Mouse (Mus musculus) hindbrain, embryonic 14.5 days (tissue): ENCODE measurements at regions not wholly inside any gene's neighbourhood (a gene's known extent, or its start where the extent isn't known, plus 50 kb on each side); places are given as distances from the start of the nearest gene placed in this dataset.

Experiments
- ATAC-seq: fragments of 200-750 bp; cut with Nextera tagmentation; 2 replicates; pipeline ENCODE4 v1.8.0; 2017; ENCODE audit warnings: moderate number of reproducible peaks, mild to moderate bottlenecking, moderate TSS enrichment, moderate library complexity; ENCODE audit not compliant: low FRiP score
- DNase-seq: peaks from one replicate; pipeline ENCODE4 v3.0.0-alpha.2; 2015; ENCODE audit warnings: low spot score
- H3K27ac ChIP-seq: fragments of 300-500 bp; sonication (generic); 2 replicates; pipeline ENCODE4 v1.5.1; 2014; ENCODE audit warnings: mild to moderate bottlenecking, moderate library complexity
- H3K27me3 ChIP-seq: fragments of 300-500 bp; sonication (generic); 2 replicates; pipeline ENCODE4 v1.6.1; 2014; ENCODE audit warnings: mild to moderate bottlenecking, low read length, mixed read lengths; ENCODE audit not compliant: control insufficient read depth, insufficient read depth
- H3K36me3 ChIP-seq: fragments of 300-500 bp; sonication (generic); replicated peaks from 2 replicates; pipeline ENCODE4 v1.6.1; 2014; ENCODE audit not compliant: control insufficient read depth, insufficient read depth
- H3K4me1 ChIP-seq: fragments of 300-500 bp; sonication (generic); replicated peaks from 2 replicates; pipeline ENCODE4 v1.6.1; 2014; ENCODE audit warnings: antibody characterized with exemption, low read length, mixed read lengths; ENCODE audit not compliant: control insufficient read depth, insufficient read depth
- H3K4me2 ChIP-seq: fragments of 300-500 bp; sonication (generic); replicated peaks from 2 replicates; pipeline ENCODE4 v1.6.1; 2014; ENCODE audit warnings: mild to moderate bottlenecking, moderate library complexity
- H3K4me3 ChIP-seq: fragments of 300-500 bp; sonication (generic); replicated peaks from 2 replicates; pipeline ENCODE4 v1.5.1; 2014; ENCODE audit warnings: mild to moderate bottlenecking, low read length
- H3K9ac ChIP-seq: fragments of 300-500 bp; sonication (generic); 2 replicates; pipeline ENCODE4 v1.6.1; 2014
- H3K9me3 ChIP-seq: fragments of 300-500 bp; sonication (generic); 2 replicates; pipeline ENCODE4 v1.6.1; 2016; ENCODE audit warnings: low read length; ENCODE audit not compliant: control insufficient read depth
- whole genome bisulfite sequencing: fragments of 180-500 bp; shearing (Covaris S2); extraction: QIAGEN DNeasy Blood & Tissue Kit; methylation state at CpG from one replicate; pipeline ENCODE4 v1.1.7; 2014; 5-methylcytosine and 5-hydroxymethylcytosine counted together

DNA sequence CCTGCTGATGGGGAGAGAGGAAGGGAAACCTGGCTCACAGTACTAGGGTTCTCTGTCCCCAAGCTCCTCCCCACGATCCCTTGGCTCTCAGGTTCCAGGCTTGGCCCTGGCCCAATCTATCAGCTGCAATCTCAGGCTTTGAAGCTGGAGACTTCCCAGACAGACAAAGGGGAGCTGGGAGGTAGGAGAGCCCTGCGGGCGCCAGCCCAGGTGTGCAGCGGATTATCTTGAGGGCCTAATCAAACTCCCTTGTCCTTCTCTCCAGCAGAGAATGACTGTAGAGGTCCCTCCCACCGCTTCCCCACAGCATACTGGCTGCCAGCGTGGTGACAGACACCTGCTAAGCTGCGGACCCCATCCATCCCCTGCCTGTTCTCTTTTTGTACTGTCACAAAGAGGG lies 121.1 kb upstream of the Unc5b start:
- 9% methylated on average over 7 of the region's 7 CpGs for WGBS

GRCm38 (mm10) chr10:60948983-60949677 lies 117.7 kb upstream of the Unc5b start:
- H3K27me3 ChIP-seq = no peaks in the 10 kb centered on the region
- H3K27ac ChIP-seq = no peak overlapping the region
- H3K9me3 ChIP-seq = no peaks in the 10 kb centered on the region
- 33% methylated on average over 7 of the region's 7 CpGs for WGBS
- no peak for ATAC-seq
- no peak for DNase-seq
- no peak overlapping the region for H3K9ac ChIP-seq
- H3K36me3 ChIP-seq = no peaks in the 10 kb centered on the region
- H3K4me3 ChIP-seq = no peak overlapping the region
- H3K4me2 ChIP-seq = no peak overlapping the region
- H3K4me1 ChIP-seq = 0 out of 2 replicates have a peak, but pooled peaks cover 5% of the 10 kb centered on the region

More for the DNA sequence above, 121.1 kb upstream of the Unc5b start:
- H3K4me3 ChIP-seq = no peak overlapping the region
- no peak overlapping the region for H3K9ac ChIP-seq
- H3K36me3 ChIP-seq = no peaks in the 10 kb centered on the region
- H3K27me3 ChIP-seq = no peaks in the 10 kb centered on the region
- no peaks in the 10 kb centered on the region for H3K9me3 ChIP-seq
- ATAC-seq (no peak; the same call in 1 of the 2 replicates), DNase-seq (no peak)
- no peak overlapping the region for H3K4me2 ChIP-seq
- no peak overlapping the region for H3K27ac ChIP-seq
- 0 out of 2 replicates have a peak, but pooled peaks cover 8% of the 10 kb centered on the region for H3K4me1 ChIP-seq

DNA sequence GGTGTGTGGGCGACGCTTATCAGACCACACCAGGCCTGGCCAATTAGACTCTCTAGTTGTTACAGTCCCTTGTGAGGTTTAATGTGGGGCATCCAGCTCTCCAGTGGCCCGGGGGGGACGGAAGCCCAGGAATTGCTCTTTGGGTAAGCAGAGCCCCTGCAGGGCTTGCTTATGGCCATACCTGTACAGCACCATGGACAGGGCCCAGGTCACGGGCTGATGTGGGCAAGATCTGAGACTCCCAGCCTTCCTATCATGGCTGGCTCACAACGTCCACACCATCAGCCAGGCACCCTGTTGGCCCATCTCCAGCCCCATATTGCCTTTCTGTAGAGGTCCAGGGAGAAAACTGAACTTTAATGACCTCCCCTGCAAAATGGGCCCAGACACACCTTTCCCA lies 111.7 kb upstream of the Unc5b start:
- Histone ChIP-seq H3K27me3 (peaks cover 13% of the 10 kb centered on the region; the same call in 1 of the 2 replicates), H3K9ac (no peak overlapping the region), H3K4me3 (no peak overlapping the region), H3K27ac (no peak overlapping the region), H3K4me1 (no peaks in the 10 kb centered on the region), H3K36me3 (no peaks in the 10 kb centered on the region), H3K9me3 (no peaks in the 10 kb centered on the region), H3K4me2 (no peak overlapping the region)
- DNase-seq (no peak), ATAC-seq (no peak)
- WGBS = 89% methylated on average over 6 of the region's 6 CpGs

DNA sequence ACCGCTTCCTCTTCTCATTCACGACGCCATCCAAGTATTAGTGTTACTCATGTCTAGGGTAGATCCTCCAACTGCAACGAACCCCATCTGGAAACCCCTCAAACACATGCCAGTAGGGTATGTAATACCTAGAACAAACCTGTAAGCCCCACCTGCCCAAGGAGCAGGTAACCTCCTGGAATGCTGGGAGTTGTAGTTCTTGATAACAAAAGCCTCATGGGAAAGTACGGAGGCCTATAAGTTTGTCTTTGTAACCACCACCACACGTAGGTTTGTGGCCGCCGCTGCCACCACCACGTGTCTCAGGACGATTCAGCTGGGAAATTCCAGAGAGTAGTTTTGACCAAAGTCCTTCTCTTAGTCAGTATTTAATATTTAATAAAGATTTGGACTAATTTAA lies 107.4 kb upstream of the Unc5b start:
- WGBS = 88% methylated on average over 10 of the region's 10 CpGs
- ATAC-seq (no peak), DNase-seq (no peak)
- H3K9ac ChIP-seq = no peak overlapping the region
- no peak overlapping the region for H3K4me3 ChIP-seq
- no peak overlapping the region for H3K4me2 ChIP-seq
- H3K27me3 ChIP-seq = peaks cover 17% of the 10 kb centered on the region; the same call in 1 of the 2 replicates
- H3K4me1 ChIP-seq = peaks cover 17% of the 10 kb centered on the region
- H3K9me3 ChIP-seq = no peaks in the 10 kb centered on the region
- no peaks in the 10 kb centered on the region for H3K36me3 ChIP-seq
- no peak overlapping the region for H3K27ac ChIP-seq

DNA sequence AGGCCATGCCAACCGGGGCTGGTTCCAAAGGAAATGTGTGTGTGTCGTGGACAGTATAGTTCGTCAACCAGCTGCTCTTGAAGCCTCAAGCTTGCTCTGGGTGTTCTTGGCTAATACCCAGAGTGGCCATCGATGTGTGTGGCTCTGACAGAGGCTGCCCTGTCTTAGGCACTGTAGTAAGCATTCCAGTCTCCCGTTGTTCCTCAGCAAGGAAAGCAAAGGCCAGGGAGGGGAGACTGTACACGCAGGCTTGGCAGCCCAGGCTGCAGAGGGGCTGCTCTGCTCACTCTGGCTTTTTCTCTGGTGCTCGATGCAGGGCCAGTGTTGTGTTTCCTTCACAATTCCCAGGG lies 106.1 kb upstream of the Unc5b start:
- Histone ChIP-seq H3K27me3 (peaks cover 13% of the 10 kb centered on the region; the same call in 1 of the 2 replicates), H3K9me3 (no peaks in the 10 kb centered on the region), H3K4me2 (no peak overlapping the region), H3K27ac (no peak overlapping the region), H3K4me1 (peaks cover 17% of the 10 kb centered on the region), H3K9ac (no peak overlapping the region), H3K4me3 (no peak overlapping the region), H3K36me3 (no peaks in the 10 kb centered on the region)
- peak; percentile 49; the same call in 1 of the 2 replicates for ATAC-seq
- DNase-seq = no peak
- 46% methylated on average over 7 of the region's 7 CpGs for WGBS

DNA sequence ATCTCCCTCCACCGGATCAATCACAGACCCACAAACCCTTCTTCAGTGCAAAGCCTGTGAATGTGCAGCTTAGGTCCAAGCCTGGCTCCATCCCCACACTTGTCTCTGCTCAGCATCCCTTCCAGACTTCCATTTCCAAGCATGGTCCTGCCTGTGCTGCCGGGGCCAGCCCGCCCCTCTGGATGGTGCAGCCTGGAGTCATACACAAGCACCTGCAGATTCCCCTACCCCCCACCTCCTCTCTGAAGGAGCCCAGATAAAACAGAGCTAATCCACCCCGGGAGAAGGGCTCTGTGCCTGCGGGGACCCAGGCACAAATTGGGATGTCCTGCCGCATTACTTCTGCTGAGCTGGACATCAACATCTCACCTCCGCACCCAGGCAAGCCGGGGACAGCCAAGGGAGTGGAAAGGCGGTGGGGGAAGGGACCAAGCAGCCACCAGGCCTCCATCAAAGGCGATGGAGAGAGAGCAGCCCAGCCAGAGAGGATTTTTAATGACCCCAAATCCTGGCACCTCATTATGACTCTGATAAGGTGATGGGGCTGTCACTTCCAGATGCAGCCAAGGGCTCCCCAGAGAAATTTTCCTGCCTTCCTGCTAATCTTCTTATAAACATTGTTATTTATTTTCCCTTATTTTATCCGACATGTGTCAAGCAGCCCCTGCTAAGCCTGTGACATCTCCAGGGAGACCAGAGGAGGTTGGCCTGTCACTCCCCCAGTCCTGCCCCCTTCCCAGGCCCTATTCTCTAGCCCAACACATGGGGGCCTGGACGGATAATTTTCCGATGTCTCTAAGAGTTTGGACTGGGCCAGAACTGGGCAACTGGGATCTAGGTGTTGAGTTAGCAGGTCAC lies 105.5 kb upstream of the Unc5b start:
- no peaks in the 10 kb centered on the region for H3K9me3 ChIP-seq
- ATAC-seq (0 out of 2 replicates have a peak, but pooled peaks have one; percentile 13), DNase-seq (no peak)
- no peak overlapping the region for H3K4me3 ChIP-seq
- no peaks in the 10 kb centered on the region for H3K36me3 ChIP-seq
- 16% methylated on average over 13 of the region's 13 CpGs for WGBS
- 0 out of 2 replicates have a peak, but pooled peaks cover 10% of the 10 kb centered on the region for H3K27me3 ChIP-seq
- H3K4me2 ChIP-seq = no peak overlapping the region
- H3K4me1 ChIP-seq = peaks cover 17% of the 10 kb centered on the region
- no peak overlapping the region for H3K27ac ChIP-seq
- 0 out of 2 replicates have a peak overlapping the region, but pooled peaks have one; percentile 17 for H3K9ac ChIP-seq

- 53% methylated on average over 13 of the region's 13 CpGs for WGBS
These were observed 103.2 kb upstream of the Unc5b start for GRCm38 (mm10) chr10:60934297-60935286.

DNA sequence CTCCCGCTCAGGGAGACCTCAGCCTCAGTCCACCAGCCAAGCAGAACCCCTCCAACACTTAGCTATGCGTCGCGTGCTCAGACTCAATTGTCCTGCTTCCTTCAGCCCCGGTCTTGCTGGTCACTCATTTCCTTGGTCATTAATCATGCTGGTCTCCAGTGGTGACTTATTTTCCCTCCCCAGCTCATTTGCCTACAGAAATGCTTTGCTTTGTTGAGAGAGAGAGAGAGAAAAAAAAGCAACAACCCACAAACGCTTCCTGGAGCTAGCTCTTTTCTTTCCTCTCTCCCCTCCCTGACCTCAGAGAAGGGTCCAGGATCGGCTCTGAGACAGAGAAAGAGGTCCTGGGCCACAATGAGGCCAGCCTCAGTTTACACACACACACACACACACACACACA lies 102.5 kb upstream of the Unc5b start:
- DNase-seq (no peak), ATAC-seq (no peak)
- no peak overlapping the region for H3K9ac ChIP-seq
- no peaks in the 10 kb centered on the region for H3K9me3 ChIP-seq
- H3K4me3 ChIP-seq = no peak overlapping the region
- 0 out of 2 replicates have a peak, but pooled peaks cover 4% of the 10 kb centered on the region for H3K27me3 ChIP-seq
- no peaks in the 10 kb centered on the region for H3K36me3 ChIP-seq
- 10% methylated on average over 7 of the region's 7 CpGs for WGBS
- H3K4me2 ChIP-seq = no peak overlapping the region
- H3K4me1 ChIP-seq = peaks cover 22% of the 10 kb centered on the region
- no peak overlapping the region for H3K27ac ChIP-seq

More at GRCm38 (mm10) chr10:60934297-60935286, 103.2 kb upstream of the Unc5b start:
- Histone ChIP-seq H3K27ac (no peak overlapping the region), H3K9ac (no peak overlapping the region), H3K4me2 (no peak overlapping the region), H3K36me3 (no peaks in the 10 kb centered on the region), H3K9me3 (no peaks in the 10 kb centered on the region), H3K27me3 (0 out of 2 replicates have a peak, but pooled peaks cover 4% of the 10 kb centered on the region), H3K4me3 (no peak overlapping the region), H3K4me1 (peaks cover 21% of the 10 kb centered on the region)
- no peak for ATAC-seq
- no peak for DNase-seq
